Mouse (Mus musculus): ENCODE measurements around the gene Pnldc1. TPM values are rescaled to one million over a fixed set of nuclear protein-coding genes. Genes with fewer than 3 reads are reported as not detected.
"Not testable (repeated sequence)": the region's sequence is repeated elsewhere in the genome, so short reads cannot be mapped to it uniquely, and the experiment has no call there.

Pnldc1 gene
- 1 to 10 TPM; 2.5 to 3.8 TPM for total RNA-seq (2021)

- intact Hi-C loops (cut with DNase I) = no loop called here
- DNase-seq = no peak
These were observed at the start of gene Pnldc1 for GRCm38 (mm10) chr17:12909361-12910280. TSS of gene Pnldc1 (minus strand) at chr17:12910230.

GRCm38 (mm10) chr17:12959377-12959776 is 49.3 kb upstream of the Pnldc1 start:
- DNase-seq; intact Hi-C loops (cut with DNase I): not testable (repeated sequence)

DNA sequence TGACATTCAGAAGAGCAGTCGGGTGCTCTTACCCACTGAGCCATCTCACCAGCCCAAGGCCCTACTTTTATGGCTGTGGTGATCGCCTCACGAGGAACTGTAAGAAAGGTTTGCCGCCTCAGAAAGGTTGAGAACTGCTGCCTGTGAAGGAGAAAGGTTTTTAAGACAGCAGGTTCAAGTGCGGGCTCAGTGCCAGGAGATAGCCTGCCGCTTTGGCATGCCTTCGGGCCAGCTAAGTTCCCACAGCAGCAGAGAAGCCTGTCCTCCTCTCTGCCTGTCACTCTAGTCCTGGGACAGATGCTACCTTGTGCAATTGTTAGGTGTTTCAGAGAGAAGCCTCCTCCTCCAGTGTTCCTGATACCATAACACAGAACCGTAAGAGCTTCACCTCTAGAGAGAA is 46.6 kb upstream of the Pnldc1 start:
- intact Hi-C loops (cut with DNase I) = no loop called here
- DNase-seq = peak; percentile 25

DNA sequence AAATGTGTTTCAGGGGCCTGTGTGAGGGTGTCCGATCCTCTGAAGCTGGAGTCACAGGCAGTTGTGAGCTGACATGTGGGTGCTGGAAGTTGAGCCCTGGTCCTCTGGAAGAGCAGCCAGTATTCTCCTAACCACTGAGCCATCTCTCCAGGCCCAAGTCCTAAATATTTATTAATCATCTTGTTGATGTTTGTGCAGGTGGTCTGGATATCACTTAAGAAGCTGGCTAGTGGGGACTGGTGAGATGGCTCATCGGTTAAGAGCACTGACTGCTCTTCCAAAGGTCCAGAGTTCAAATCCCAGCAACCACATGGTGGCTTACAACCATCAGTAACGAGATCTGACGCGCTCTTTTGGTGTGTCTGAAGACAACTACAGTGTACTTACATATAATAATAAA is 39.6 kb upstream of the Pnldc1 start:
- intact Hi-C loops (cut with DNase I) = no loop called here
- DNase-seq = no peak

DNA sequence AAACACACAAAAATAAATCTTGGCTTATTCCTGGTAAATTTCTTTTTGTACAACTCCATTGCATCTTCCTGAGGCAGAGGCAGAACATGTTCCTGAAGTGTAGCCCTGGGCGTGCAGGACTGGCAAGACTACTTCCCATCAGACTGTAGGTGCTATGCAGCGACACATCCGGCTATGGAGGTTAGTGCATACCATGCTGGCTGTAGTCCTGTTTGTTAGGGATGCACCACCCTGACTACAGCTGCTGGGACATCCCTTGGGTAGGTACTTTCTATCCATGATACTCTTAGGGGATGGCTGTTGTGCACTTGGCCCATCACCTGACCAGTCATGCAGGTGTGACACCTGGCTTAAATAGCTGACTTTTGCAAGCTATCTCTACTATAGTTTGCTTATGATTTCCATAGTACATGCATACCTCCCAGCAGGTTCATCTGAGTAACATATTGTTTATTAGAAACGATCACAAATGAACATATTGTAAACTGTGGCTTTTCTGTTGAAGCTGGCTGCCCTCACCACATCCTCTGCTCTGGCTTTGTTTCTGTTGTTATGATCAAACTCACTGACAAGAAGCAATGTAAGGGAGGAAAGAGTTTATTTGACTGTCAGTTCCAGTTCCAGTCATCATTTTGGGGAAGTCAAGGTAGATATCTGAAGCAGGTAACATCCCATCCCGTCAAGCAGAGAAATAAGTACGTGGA is 32.6 kb upstream of the Pnldc1 start:
- DNase-seq = no peak
- intact Hi-C loops (cut with DNase I) = no loop called here

DNA sequence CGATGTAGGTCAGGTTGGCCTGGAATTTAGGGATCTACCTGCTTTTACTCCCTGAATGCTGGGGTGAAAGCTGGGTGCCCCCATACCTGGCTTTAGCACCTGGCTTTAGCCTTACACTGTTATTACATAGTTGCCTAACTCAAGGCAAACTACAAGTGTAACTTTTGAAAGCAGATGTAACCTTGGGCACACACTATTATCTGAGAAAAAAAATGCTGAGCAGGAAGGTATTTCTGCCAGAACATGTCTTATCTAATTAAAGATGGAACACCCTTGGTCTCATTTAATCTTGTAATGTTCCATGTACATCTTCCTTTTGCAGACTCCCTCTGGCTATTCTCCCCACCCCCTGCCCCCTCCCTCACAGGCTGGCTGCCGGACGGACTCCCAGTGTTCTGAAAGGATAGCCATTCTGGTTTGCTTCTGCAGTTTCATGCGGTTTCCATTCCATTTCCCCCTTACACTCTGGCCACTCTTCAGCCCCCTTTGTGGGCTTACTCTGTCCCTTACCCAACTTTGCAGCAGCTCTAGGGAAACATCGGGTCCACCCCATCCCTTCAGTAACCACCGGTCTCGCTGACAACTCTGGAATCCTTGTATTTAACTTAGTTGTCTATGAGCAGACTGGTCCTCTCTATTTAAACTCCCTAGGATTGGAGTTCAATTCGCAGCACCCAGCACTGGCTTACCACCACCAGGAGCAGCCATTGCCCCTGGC is 31.7 kb upstream of the Pnldc1 start:
- intact Hi-C loops (cut with DNase I) = no loop called here
- DNase-seq = no peak

DNA sequence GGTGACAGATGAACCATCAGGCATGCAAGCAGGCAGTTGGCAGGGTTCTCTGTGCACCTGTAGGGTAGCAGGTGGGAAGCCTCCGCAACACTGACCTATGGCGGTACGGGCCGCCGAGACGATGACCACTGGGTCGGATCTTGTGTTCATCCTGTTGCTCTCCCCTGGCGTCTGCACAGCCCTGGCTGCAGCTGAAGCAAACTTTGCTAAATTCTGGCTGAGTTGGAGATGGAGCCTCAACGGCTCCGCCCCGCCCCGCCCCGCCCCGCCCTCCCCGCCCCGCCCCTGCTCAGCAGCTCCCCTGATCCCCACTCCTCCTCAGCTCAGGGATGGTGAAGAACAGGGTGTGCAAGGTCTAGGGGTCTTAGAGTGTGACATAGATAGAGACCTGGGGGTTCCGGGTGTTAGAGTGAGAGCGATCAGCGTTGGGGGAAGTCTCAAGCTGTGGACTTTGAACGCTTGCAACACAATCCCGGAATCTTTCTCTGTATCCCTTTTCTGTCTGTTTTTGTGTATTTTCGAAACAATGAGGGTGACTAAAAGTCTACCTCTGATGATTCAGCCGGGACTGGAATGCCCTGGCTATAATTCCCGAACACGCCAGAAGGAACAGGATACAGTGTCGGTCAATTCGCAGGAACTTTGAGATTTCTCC is 30.2 kb upstream of the Pnldc1 start, which contains the start of gene Acat3:
TSS of gene Acat3 (minus strand) at position 450 of the 655 bp plus-strand sequence.
- intact Hi-C loops (cut with DNase I) = no loop called here
- DNase-seq = peak; percentile 32

GRCm38 (mm10) chr17:12939377-12940148 is 29.5 kb upstream of the Pnldc1 start:
- intact Hi-C loops (cut with DNase I); DNase-seq: not testable (repeated sequence)

- intact Hi-C loops (cut with DNase I) = no loop called here
- DNase-seq = no peak
These were observed 28.0 kb upstream of the Pnldc1 start for GRCm38 (mm10) chr17:12938077-12938476.

DNA sequence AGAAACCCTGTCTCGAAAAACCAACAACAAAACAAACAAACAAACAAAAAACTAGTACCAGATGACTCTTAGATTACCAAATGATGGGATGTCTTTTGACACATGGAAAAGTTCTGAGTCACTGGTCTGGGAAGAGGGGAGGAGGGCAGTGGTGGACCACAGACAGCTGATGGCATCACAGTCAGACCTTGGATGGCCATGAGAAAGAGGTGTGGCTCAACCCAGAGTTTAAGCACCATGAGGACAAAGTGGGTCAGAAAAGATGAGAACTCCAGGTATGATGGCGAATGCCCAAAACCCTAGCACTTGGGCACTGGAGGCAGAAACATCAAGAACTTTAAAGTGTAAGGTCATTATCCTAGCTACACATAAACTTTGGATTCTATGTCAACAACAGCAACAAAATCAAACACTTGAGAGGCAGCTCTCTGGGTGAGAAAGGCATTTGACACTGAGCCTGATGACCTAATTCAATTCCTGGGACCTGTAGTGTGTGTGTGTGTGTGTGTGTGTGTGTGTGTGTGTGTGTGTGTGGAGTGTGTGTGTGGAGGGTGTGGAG is 27.5 kb upstream of the Pnldc1 start:
- intact Hi-C loops (cut with DNase I) = no loop called here

DNA sequence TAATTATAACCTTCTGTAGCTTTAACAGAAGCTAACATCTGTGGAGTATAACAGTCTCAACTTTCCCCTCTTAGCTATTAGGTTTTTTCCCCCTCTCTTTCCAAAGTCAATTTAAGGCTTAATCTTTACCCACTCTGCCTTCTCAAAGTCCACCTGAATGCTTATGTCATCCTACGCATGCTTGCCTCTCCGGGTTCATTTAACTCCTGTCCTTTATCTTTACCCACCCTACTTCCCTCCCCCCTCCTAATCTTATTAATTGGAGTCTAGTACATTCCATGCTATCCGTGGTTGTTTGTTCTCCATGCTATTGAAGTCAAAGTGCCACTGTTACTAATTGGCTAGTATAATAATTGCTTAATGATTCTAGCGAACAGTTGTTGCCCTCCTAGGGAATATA is 25.7 kb upstream of the Pnldc1 start:
- intact Hi-C loops (cut with DNase I) = no loop called here

More for the DNA sequence above, 27.5 kb upstream of the Pnldc1 start:
- no peak for DNase-seq

DNA sequence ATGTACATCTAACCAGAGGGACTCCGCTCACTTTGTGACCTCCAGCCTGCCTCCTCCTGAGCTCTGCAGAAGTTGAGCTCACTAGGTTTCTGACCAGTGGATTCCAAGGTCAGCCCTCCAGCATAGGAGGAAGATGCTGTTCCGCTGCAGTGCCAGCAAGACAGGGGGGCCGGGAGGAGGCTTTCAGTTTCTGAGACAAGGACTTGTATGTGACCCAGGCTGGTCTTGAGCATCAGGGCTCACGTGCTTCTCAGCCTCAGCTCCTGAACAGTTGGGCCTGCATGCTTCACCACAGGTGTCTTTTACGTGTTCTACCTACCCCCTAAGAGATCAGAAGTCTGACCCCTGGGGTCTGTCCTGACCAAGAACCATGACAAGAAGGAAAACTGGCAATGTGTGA is 21.5 kb upstream of the Pnldc1 start:
- DNase-seq; intact Hi-C loops (cut with DNase I): not testable (repeated sequence)

More for the DNA sequence above, 25.7 kb upstream of the Pnldc1 start:
- DNase-seq = no peak

- no peak for DNase-seq
- intact Hi-C loops (cut with DNase I) = no loop called here
These were observed 15.7 kb upstream of the Pnldc1 start for GRCm38 (mm10) chr17:12925703-12926180.

DNA sequence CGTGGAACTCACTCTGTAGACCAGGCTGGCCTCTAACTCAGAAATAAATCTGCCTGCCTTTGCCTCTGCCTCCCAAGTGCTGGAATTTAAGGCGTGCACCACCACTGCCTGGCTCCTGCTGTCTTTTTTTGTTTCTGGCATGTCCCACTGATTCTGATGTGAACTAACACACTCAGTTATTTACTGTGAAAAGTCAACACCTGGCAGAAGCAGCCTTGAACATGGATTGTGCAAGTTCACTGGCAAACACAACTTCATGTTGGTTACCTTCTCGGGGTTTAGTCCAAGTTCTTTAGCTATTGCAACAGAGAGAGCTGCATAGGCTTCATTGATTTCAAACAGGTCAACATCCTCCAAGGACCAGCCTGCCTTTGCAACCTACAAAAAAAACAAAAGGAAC is 15.0 kb upstream of the Pnldc1 start:
- intact Hi-C loops (cut with DNase I) = no loop called here
- no peak for DNase-seq

GRCm38 (mm10) chr17:12921073-12921472 is 11.0 kb upstream of the Pnldc1 start:
- intact Hi-C loops (cut with DNase I) = no loop called here
- DNase-seq = no peak

DNA sequence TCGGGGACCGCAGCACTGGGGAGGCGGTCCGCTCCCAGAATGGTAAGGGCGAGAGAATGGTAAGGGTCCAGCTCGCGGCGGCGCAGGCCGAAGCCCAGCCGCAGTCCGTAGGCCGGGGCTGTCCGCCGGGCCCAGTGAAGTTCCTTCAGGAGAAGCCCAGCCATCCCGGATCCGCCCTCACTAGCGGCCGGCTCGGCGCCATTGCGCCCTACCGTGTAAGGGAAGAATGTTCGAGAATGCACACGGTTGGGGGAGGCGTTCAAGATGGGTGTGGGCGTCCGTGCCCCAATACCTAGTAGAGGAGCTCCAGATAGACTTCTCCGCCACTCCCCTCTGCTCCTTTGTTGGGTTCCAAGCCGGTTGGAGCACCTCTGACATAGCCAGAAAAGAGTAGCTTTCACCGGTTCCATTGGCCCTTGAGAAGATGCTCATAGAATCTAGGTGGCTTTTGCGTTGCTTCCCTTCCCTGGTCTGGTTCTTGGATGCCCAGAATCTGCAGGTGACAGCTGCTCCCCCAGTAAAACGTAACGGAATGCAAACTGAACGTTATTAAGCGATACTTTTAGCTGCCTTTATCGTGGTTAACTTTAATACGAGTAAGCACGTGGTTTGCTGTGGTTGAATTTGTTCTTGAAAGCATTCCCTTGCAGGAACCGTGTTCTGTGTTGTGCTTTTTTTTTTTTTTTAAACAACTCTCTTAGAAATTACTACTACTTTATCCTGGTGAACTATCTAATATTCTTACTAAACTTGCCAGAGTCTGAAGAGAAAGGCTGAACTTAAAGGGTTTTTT is 6.8 kb upstream of the Pnldc1 start:
- no peak for DNase-seq
- intact Hi-C loops (cut with DNase I) = no loop called here

- intact Hi-C loops (cut with DNase I) = no loop called here
- DNase-seq = peak; percentile 99
These were observed 6.0 kb upstream of the Pnldc1 start, which contains the start of gene Mrpl18 for GRCm38 (mm10) chr17:12915881-12916583. TSS of gene Mrpl18 (minus strand) at chr17:12916345.

DNA sequence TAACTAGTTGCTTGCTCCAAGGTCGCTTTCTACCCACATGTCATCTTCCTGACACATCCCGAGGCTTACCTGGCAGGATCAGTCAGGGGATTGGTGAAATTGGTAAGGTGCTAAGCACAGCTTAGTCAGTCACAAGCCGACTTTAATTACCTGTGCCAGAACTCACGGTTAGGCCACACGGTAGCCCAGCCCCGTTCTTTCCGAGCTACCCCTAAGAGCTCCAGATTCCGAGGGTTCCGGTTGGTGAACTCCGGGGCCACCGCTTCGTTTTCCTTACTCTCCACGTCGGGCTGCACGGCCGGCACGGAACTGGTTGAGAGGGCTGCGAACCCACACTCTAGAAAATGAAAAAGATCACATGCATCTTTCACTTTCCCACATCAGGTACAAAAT is 5.5 kb upstream of the Pnldc1 start, which contains the start of gene Tcp1:
TSS of gene Tcp1 (plus strand) at position 214 of the 393 bp plus-strand sequence.
- intact Hi-C loops (cut with DNase I) = no loop called here
- DNase-seq = no peak
